Mouse (Mus musculus): ENCODE measurements around the gene Npc2.

The Npc2 gene

DNA sequence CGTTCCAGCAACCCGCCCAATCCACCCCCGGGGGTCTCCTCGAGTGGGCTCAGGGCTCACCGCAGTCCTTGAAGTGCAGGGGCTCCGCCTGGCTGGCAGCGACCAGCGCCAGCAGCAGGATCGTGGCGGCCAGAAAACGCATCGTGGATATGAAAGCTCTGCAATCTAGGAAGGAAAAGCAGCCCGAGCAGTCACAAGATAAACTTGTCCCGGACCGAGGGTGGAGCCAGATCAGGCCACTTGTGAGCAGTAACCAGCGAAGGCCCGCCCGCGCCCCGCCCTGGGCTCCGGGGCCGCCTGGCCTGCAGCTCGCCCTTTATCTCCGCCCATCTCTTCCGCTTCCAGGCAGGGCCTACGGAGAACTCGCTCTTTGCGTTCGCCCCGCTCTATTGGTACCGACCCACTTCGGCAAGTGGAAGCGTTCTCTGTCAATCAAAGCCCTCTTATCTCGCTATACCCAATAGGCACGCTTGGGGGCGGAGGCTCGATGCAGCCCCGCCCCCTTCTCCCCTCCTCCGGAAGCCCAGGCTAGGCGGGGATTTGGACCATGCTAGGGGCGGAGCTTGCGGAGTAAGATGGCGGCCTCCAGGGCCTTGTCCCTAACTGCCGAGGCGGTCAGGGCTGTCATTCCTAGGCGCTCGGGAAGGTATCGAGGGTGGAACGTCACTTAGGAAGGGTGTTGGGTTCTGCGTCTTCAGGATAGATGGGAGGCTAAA, at the start of gene Npc2, which contains the start of gene Isca2:
Npc2 (minus strand) TSS at position 427 of the 716 bp plus-strand sequence.
Isca2 (plus strand) TSS at position 526 of the 716 bp plus-strand sequence.
- peak; percentile 98 to 99 for DNase-seq

DNA sequence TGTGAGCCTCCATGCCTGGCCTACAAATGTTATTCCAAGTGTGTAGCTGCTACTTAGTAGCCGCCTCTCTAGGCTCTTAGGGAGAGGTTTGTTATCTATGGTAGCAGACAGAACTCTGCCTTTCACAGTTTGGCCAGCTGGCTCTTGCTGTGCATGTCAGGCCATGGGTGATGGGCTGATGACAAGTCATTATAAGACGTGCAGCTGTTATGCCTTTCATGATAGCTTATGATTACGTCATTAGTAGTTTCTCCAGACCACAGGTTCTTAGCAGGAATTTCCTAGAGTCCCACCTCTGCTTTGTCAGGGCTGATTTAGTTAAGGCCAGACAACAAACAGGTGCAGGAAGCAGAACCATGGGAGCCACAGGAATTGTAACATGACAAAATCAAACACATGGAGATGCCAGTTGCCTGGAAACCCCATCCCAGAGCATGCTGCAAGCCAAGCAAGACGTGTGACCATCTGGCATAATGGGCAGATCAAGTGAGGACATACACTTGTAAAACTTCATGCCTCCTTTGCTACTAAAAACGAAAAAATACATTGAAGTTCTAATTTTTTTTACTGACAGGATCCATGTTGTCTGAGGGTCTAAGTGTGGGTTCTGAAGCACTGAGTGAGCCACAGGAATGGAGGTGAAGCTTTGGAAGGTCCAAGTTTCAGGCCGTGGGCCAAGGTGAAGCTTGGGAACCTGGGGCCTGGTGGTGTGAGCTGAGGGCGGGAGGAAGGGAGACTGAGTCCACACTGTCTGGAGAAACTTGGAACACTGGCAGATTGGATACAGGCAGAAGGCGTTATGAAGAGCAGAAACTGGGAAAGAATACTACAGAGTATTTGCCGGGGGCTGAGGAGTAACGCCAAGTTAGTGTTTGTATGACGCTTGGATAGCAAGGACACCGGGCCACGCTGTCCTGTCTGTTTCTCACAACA, 46.5 kb upstream of the Npc2 start:
- peak; percentile 80 to 84 for DNase-seq

DNA sequence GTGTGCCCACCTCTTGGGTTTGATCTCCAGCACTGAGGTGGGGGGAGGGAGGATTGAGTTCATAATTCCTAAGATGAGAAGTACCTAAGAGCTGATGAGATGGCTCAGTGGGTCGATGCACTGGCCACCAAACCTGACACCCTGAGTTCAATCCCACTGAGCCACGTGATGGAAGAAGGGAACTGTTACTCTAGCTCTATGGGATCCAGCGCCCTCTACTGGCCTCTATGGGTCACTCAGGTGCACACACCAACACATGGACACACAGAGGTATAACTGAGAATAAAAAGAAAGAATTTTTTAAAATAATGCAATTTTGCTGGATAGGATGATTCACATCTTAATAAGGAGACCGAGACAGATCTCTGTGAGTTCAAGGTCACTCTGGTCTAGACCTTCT, 45.5 kb upstream of the Npc2 start:
- peak in 1 of 2 experiments; percentile 54 for DNase-seq

DNA sequence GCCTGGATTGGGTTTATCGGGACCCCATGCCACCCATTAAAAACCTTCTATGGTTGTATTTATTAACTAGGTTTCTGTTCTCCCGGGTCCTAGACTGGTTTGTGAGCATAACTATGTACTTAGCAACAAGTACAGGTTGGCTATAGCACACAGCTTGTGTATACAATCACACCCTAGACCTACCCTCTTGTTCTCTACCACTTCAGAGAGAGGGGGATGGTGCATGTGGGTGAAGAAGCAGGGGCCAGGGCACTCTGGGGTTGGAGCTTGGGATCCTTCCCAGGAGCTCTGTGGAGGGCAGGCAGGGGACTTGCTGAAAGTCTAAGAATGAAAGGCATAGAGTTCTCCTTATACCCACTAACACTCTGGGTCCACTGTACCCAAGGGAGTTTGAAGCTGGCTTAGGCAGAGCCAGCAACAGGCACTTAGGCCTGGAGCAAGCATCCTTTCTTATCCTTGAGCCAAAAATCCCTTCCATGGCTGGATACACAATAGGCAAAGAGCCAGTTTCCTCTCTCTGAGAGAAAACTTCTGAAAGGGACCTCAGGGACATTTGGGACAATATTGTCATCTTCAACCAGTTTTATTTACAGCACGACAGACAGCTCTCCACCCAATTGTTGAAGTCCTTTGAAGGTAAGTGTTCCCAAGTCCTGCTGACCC, 41.8 kb upstream of the Npc2 start:
- no peak for DNase-seq

DNA sequence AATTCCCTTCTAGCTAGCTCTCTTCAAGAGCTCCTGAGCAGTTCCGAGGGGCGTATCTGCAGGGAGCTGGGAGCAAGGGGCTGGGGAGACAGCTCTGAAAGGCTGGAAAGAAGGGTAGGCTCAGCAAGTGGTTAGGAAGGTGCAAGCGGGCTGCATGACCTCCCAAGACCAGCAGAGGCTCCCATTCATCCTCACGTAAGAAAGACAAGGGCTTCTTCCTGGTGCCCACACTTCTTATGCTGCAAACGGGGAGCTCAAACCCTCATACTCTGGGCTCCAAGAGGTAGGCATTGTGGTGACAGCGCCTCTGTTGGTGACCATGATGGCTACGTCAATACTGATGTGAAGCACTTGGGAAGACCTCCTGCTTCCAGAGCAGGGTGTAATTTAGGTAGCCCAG, 40.8 kb upstream of the Npc2 start:
- peak; percentile 54 to 64 for DNase-seq

DNA sequence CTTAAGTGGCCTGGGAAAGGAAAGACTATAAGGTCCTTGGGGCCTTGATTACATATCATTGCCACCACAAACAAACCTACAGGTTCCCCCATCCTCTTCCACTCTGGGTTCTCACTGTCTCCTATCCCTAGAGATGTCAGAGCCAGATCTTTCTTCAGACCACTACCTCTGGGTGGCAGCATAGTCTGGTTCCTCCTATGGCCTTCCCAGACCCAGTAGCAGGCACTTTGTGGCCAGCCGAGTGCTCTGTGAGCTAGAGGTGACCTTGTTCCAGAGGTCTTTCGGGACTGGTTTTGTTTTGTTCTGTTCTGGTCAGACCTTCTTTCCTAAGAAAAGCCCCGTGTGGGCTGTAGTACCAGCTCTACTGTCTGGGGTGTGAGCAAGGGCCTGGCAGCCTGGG, 39.1 kb upstream of the Npc2 start:
- peak; percentile 65 for DNase-seq

DNA sequence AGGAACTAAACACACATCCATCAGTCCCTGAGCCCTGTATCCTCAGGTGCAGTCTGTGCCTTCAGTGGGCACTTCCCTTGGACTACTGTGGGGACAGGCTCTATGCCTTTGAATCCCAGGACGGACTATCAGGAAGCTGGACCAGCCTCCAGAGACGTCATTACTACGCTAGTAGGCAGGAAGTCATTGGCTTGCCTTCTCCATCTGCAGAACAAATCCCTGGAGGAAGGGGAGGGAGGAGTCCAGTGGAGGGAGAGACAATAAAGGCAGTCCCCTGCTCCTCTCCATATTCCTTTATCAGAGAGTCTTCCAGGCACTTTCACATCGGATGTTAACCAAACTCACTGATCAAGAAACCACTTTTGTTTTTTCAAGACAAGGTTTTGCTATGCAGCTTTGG, 38.6 kb upstream of the Npc2 start:
- DNase-seq = no peak

DNA sequence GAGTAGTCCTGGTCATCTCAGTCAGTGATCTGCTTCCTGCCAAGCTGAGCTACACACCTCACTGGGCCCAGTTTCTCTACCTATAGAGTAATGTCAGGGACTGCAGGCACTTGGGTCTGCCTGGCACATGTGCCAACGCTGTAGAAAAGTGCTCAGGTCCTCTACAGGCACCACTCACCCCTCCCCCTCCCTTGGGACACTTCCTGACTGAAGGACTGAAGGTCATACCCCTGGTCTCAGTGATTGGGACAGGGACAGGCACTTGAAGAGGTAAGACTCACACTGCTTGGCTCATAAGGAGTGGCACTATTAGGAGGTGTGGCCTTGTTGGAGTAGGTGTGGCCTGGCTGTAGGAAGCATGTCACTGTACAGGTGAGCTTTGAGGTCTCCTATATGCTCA, 37.9 kb upstream of the Npc2 start:
- no peak for DNase-seq

DNA sequence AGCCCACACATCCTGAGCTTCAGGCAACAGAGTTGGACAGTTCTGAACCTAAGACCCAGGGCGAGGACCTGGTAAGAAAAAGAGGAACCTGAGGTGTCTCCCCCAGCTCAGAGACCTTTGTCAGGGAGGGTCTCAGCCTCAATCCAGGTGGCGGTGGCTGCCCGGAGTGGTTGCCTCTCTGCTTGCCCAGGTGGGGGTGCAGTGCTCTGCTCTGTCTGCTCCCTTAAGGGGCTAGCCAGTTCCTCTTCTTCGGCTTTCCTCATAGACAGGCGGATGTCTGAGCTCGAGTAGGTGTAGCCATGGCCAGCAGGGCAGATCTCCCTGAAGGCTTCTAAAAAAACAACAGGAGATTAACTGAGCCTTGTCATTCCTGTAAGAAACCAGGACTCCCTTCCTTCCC, 36.1 kb upstream of the Npc2 start:
- no peak for DNase-seq

DNA sequence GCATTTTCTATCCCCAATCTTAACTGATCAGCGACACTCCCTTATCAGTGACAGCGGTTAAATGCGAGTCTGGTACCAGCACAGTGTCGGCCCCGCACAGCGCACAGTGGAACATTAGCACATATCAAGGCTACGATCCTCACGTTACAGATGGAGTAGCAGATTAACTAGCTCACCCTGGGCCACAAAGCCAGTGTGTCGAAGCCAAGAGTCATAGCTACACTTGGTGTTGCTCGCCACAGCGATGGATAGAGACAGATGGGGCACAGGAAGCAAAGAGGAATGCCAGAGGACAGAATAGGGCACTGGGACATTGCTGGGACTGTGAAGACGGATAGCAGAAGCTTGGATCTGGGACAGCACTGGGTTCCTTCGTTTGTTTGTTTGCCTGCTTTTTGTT, 34.4 kb upstream of the Npc2 start:
- DNase-seq = peak; percentile 78 to 83

DNA sequence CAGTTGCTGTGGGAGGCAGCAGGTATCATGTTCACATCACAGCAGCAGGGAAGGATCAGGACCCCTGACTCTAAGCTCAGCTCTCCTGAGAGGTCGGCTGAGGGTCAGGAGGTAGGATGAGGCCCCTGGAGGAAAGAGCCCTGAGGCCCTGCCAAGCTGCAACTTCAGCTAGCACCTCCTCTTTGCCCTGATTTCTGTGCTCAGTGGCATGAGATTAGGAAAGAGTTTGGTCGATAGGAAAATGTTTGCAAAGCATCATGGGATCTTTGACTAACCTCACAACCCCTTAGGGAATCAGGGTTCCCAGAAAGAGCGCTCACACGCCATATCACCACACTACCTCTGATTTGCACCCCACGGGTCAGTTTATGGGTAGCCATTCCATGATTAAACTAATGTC, 33.8 kb upstream of the Npc2 start:
- DNase-seq = no peak

DNA sequence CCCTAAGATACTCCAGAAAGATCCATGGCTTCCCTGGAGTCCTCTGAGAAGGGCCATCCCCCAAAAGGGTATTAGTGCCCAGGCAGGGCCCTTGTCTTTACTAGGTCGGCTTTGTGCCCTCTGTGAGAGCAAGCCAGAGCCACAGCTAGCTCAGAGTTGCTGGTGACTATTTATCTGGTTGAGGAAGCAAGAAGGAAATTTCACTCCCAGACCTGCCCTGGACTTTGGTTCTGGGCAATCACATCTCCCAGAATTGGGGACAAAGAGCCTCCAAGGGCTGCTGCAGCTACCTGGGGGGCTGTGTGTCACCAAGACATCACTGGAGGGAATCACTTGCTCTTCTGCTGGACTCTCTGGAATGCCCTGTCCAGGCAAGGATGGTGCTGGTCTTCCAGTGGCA, 33.1 kb upstream of the Npc2 start:
- no peak for DNase-seq

DNA sequence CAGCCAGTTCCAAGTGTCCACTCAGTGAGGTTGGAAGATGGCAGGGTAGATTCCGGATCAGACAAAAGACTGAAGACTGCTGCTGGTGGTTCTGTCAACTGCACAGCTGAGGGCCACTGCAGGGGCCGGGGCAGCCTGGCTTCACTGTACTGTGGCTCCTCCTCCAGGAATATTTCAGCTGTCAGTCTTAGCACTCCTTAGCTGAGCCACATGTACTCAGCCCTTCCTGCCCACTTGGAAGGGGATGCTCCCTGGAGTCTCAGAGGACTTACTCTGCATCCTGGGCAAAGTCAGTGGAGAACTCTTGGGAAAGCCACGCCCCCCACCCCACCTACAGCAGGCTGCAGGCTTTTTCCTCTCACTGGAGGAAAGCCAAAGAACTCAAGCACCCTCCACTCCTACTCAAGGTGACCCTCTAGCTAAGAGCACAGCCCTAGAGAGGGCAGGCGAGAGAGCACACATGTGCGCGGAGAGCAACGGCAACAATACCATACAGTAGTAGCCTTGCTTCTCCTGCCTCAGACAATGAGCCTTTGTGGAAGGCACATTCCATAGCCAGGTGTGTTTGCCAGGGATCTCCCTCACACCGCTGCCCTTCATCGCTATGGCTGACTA, 32.4 kb upstream of the Npc2 start:
- no peak for DNase-seq

DNA sequence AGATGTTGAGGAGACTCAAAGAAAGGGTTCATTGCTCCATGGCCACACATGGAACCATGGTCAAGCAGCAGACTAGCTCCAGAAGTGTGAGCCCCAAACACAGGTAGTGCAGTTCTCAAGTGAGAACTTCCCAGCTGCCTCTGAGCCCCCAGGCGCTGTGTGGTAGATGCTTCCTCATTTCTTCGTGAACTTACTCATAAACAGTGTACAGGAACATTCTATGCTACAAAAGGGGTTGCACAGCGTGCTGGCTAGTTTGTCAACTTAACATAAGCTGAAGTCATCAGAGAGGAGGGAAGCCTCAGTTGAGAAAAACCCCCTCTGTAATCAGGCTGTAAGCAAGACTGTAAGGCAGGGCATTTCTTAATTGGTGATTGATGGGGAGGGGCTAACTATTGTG, 29.7 kb upstream of the Npc2 start:
- DNase-seq = no peak

DNA sequence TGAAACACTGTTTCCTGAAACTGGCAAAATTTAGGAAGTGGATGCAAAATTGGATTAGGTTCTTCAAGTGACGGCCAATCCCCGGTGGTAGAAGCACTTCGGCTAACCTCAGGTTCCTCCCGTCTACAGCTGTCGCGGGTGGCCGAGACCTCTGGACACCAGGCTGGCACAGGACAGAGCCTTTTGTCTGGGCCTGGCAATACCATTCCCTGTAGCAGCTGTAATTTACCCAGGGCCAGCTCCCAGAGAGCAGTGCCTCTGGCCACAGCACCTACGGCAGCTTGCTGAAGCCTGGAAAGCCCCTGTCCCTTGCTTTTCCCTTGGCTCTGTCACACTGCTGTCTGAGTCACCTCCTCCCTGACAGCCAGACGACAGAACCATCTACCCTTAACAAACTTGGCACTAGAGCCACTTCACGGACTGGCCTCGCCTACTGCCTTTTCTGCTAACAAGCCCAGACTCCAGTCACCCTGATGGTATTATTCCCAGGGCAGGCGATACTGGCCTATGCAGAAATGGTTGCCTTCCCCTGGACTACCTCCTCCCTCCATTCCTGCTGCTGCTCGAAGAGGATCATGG, 28.7 kb upstream of the Npc2 start:
- peak in 1 of 2 experiments; percentile 32 for DNase-seq

DNA sequence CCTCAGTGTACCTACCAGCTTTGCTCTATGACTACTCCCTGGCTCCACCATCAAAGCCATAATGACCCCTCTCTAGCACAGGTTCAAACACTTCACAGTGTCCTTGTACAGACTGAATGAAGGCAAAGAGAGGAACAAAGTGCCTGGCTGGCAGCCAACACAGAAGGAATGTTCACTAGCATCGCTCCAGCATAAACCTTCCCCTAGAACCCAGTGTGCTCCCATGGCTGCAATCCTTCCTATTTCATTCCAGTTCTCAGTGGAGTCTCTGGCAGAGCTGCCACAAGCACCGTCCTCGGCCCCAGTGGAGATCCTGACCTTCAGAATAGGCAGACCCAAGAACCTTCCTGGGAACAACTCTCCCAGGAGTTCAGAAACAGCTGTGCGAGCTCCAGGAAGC, 27.5 kb upstream of the Npc2 start:
- no peak for DNase-seq

DNA sequence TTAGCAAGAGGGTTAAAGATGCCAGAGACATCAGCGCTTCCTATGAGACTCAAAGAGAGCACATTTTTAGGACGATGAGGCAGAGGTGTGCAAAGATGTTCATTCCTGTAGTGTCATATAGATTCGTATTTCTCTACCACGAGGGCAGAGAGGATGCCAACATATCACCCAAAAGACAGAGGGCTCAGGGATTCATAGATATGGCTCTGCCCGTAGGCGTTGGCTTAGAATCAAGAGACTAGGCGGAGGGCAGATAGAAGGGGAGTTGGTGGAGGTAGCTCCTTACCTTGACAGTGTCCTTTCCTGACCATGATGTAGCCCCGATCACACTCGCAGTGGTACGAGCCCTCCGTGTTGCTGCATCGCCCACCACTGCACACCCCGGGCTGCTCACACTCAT, 26.1 kb upstream of the Npc2 start:
- DNase-seq = no peak

DNA sequence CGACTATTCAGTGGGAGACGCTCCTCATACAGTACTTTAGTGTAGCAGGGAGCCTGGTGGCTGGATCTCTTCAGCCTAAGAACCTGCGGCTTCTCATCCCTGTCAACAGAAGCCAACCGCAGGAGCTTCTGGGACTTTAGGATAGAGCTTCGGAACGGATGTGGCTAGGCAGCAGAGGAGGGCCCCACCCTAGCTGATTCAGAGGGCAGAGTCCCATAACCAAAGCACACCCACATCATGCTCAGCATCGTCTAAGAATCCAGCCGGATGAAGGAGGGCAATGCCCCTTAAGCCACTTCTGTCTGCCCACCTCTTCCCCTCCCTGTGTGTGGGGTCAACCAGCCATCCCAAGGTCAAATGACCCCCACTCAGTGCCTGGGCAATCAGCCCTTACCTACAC, 21.7 kb upstream of the Npc2 start:
- DNase-seq = no peak

DNA sequence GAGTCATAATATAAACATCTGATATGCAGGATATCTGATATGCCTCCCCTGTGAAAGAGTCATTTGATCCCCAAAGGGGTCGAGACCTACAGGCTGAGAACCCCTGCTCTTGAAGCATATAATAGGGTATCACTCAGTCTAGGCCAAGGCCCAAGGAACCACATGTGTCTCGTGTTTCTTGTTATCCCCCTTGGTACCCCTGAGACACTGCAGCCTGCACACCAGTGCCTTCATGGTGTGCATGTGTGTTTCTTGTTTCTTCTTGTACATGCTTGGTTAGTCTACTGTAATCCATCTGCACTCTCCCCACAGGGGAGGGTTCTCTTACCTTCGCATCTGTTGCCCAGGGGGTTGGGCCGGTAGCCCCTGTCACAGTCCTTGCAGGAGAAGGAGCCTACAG, 19.7 kb upstream of the Npc2 start:
- no peak for DNase-seq

DNA sequence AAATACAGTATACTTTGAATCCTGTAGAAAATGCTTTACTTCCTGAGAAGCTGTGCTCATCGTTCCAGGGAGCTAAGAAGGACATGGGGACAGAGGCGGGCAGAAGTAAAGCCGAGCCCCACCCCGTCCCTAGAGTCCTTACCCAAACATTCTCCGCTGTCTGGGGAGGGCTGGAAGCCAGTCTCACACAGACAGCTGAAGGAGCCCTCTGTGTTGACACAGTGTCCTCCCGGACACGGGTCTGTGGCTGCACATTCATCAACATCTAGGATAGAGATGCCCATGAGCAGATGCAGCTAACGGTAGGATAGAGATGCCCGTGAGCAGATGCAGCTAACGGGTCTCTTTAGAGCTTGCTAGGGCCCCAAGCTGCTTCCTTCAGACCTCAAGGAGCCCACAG, 17.9 kb upstream of the Npc2 start:
- no peak for DNase-seq

DNA sequence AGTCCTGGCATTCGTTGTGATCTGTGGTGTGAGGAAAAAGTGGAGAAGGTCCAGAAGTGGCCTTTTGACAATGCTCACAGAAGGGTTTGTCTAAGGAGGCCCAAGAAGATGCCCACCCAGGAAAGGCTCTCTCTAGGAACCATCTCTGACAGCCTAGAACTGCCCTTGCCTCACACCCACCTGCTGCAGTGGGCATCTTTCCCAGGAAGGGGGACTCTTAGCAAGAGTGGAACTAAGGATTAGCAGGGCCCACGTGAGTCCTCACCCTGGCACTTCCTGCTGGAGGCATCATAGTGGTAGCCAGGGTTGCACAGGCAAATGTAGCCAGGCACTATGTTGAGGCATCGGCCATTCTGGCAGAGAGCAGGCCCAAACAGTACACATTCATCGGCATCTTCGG, 13.1 kb upstream of the Npc2 start:
- DNase-seq = peak; percentile 62 to 64

DNA sequence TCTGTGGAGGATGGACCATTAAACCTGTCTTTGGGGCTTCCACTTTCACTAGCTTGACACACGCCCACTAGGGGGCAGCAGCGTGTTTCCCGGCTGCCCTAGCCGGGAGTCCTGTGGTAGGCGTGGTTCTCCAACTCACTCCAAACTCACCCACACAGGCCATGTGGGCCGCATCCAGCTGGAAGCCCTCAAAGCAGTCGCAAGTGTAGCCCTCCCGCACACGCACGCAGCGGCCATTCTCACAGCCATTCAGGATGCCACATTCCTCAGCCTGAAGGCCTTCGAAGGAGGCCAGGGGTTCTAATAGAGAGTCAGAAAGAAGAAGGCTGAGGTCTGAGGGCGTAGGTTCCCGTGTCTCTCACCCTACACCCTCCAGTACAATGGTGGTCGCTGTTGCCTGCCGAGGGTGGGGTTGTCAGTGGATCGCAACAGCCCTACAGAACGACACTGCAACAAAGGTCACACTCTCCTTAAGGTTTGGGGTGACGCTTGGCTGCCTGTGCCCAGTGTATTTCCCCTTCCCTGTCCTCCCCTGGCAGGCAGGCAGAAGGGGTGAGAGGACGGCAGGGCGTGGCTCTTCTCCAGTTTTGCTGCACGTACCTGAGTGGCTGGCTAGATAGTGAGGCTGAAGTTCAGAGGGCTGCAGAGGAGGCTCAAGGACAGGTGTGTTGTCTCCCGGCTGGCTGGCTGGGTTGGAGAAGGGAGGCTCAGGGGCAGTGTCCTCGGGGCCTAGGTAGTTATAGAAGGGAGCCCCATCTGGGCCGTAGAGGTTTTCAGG, 11.8 kb upstream of the Npc2 start:
- peak; percentile 96 to 97 for DNase-seq
